Mouse (Mus musculus): ENCODE measurements around the gene Fdx1. TPM values are rescaled to one million over a fixed set of nuclear protein-coding genes. Genes with fewer than 3 reads are reported as not detected.

Gene Fdx1
- total and polyA plus RNA-seq, 2 experiments = 160 to 290 TPM

DNA sequence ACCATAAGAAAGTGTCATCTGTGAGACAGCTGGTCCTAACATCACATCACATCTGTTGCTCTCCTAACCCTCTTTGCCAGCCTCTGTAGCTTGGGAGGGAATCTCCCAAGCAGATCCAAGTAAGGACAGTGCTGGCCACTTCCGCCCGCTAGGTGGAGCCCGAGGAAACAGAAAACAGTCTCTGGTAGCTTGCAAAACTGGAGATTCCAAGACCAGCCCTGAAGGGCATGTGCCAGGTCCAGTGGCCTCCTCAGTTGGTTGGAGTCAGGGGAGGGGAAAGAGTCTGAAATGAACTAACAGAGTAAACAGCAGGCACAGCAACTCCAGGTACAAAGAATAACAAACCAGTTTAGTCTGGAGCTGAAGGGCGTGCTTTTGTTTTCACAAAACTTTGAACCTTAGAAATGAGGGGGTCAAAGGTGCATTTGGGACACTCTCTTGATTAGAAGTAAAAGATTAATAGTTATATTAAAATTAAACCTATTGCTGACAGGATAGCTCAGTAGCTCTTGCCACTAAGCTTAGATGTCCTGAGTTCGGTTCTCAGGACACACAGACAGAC, 14.2 kb upstream of the Fdx1 start:
- no peaks in the 10 kb centered on the region for H3K27me3 ChIP-seq (ENCODE audit: control insufficient read depth, insufficient read depth, low read length)
- no peaks in the 10 kb centered on the region for H3K36me3 ChIP-seq (ENCODE audit: control insufficient read depth, insufficient read depth, low read length)
- TF ChIP-seq POLR2A (IDR thresholded peaks at IDR 0.05; ENCODE audit: extremely low read depth, insufficient read depth, low read length) (no peak), CTCF (IDR thresholded peaks at IDR 0.05; ENCODE audit: low read depth, low read length) (peak; percentile 90)
- DNase-seq (ENCODE audit: extremely low read depth, low read depth, low spot score) = peak; percentile 100
- no peaks in the 10 kb centered on the region for H3K79me2 ChIP-seq (ENCODE audit: control insufficient read depth, insufficient read depth, low read length)
- H3K9ac ChIP-seq (ENCODE audit: low read depth, low read length) = no peak overlapping the region
- WGBS = 13% methylated on average over 5 of the region's 5 CpGs
- peak overlapping the region; percentile 28 for H3K27ac ChIP-seq (replicated peaks; ENCODE audit: insufficient read depth, low read depth, low read length)
- no peak overlapping the region for H3K4me3 ChIP-seq (ENCODE audit: insufficient read depth, low read depth, low read length)
- peaks cover 23% of the 10 kb centered on the region for H3K4me1 ChIP-seq (ENCODE audit: control insufficient read depth, insufficient read depth, low read length)

DNA sequence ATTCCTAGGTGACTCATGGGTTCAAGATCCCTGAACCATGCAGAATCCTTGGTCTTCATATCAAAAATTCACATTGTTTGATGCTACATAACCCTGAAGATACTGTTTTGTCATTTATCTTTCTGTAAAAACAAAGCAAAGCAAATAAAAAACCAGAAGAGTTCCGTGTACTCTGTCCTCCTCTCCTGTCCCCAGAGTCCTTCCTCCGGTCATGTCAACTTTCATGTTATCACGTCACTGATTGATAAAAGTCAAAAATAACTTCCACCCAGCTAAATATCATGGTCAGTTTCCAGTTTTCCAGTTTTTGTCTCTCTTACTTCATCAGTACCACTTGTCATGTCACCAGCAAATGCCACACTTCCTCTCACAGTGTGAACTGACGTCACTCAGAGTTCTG, 11.5 kb upstream of the Fdx1 start:
- H3K79me2 ChIP-seq (ENCODE audit: control insufficient read depth, insufficient read depth, low read length) = no peaks in the 10 kb centered on the region
- WGBS = 11% methylated on average over 4 of the region's 4 CpGs
- DNase-seq (ENCODE audit: extremely low read depth, low read depth, low spot score) = peak; percentile 86
- TF ChIP-seq POLR2A (IDR thresholded peaks at IDR 0.05; ENCODE audit: extremely low read depth, insufficient read depth, low read length) = no peak
- TF ChIP-seq CTCF (IDR thresholded peaks at IDR 0.05; ENCODE audit: low read depth, low read length) = no peak
- H3K4me1 ChIP-seq (ENCODE audit: control insufficient read depth, insufficient read depth, low read length) = peaks cover 20% of the 10 kb centered on the region
- peak overlapping the region; percentile 87 for H3K27ac ChIP-seq (replicated peaks; ENCODE audit: insufficient read depth, low read depth, low read length)
- no peaks in the 10 kb centered on the region for H3K27me3 ChIP-seq (ENCODE audit: control insufficient read depth, insufficient read depth, low read length)
- no peak overlapping the region for H3K4me3 ChIP-seq (ENCODE audit: insufficient read depth, low read depth, low read length)
- H3K36me3 ChIP-seq (ENCODE audit: control insufficient read depth, insufficient read depth, low read length) = no peaks in the 10 kb centered on the region
- H3K9ac ChIP-seq (ENCODE audit: low read depth, low read length) = no peak overlapping the region

DNA sequence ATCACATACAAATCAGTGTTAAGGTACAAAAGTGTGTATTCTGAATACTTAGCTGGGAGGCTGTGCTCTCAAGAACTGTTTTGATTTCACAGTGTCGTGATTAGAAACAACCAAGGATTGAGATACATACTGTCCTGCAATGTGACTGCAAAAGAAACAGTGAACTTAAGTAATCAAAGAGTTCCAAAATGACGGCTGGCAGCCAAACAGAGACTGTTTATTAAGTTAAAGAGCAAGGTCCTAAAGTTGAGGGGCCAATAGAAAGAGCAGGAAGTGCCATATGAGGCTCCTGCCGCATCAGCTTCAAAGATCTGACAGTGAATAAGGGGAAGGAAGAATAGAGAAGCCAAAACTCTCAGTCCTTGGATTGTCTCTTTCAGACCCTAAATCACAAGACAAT, 10.5 kb upstream of the Fdx1 start:
- Histone ChIP-seq H3K9ac (ENCODE audit: low read depth, low read length) (no peak overlapping the region), H3K36me3 (ENCODE audit: control insufficient read depth, insufficient read depth, low read length) (no peaks in the 10 kb centered on the region), H3K79me2 (ENCODE audit: control insufficient read depth, insufficient read depth, low read length) (no peaks in the 10 kb centered on the region), H3K27me3 (ENCODE audit: control insufficient read depth, insufficient read depth, low read length) (no peaks in the 10 kb centered on the region), H3K27ac (replicated peaks; ENCODE audit: insufficient read depth, low read depth, low read length) (peak overlapping the region; percentile 76), H3K4me1 (ENCODE audit: control insufficient read depth, insufficient read depth, low read length) (peaks cover 20% of the 10 kb centered on the region), H3K4me3 (ENCODE audit: insufficient read depth, low read depth, low read length) (no peak overlapping the region)
- peak; percentile 89 for DNase-seq (ENCODE audit: extremely low read depth, low read depth, low spot score)
- TF ChIP-seq CTCF (IDR thresholded peaks at IDR 0.05; ENCODE audit: low read depth, low read length) (no peak), POLR2A (IDR thresholded peaks at IDR 0.05; ENCODE audit: extremely low read depth, insufficient read depth, low read length) (no peak)
- WGBS = 8% methylated on average over 3 of the region's 3 CpGs

DNA sequence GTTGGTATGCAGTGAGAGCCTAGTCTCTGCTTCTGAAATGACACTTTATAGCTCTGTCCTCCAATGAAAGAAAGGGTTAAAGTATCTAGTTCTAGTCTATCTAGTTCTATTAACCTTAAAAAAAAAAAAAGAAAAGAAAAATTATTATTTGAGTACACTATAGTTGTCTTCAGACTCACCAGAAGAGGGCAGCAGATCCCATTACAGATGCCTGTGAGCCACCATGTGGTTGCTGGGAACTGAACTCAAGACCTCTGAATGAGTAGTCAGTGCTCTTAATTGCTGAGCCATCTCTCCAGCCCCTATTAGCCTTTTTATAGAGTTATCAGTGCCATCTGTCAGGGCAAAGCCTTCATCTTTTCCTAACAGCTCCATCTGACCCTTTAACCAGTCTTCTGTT, 3.0 kb upstream of the Fdx1 start:
- Histone ChIP-seq H3K36me3 (ENCODE audit: control insufficient read depth, insufficient read depth, low read length) (no peaks in the 10 kb centered on the region), H3K27me3 (ENCODE audit: control insufficient read depth, insufficient read depth, low read length) (no peaks in the 10 kb centered on the region), H3K27ac (replicated peaks; ENCODE audit: insufficient read depth, low read depth, low read length) (no peak overlapping the region), H3K4me3 (ENCODE audit: insufficient read depth, low read depth, low read length) (no peak overlapping the region), H3K4me1 (ENCODE audit: control insufficient read depth, insufficient read depth, low read length) (peaks cover 3% of the 10 kb centered on the region; the same call in 1 of the 2 replicates), H3K79me2 (ENCODE audit: control insufficient read depth, insufficient read depth, low read length) (peaks cover 6% of the 10 kb centered on the region; the same call in 1 of the 2 replicates), H3K9ac (ENCODE audit: low read depth, low read length) (no peak overlapping the region)
- DNase-seq (ENCODE audit: extremely low read depth, low read depth, low spot score) = no peak
- TF ChIP-seq CTCF (IDR thresholded peaks at IDR 0.05; ENCODE audit: low read depth, low read length) = peak; percentile 31; the same call in 1 of the 2 replicates
- TF ChIP-seq POLR2A (IDR thresholded peaks at IDR 0.05; ENCODE audit: extremely low read depth, insufficient read depth, low read length) = no peak

DNA sequence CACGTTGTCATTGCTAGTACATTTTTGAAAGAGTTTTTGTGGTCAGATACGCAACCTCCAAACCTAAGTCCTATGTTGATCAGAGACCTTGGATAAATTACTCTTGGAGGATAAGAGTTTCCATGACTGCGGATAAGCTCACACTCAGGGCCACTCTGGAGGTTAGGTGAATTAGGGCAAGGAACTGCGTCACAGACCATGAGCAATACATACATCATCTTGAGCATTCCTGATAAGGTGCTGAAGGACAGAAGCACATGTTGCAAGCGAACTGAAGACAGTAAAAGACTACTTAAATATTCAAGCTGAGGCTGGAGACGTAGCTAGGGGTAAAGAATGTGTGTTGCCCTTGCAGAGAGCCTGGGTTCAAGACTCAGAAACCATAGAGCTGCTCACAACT, 754 bp upstream of the Fdx1 start:
- TF ChIP-seq CTCF (IDR thresholded peaks at IDR 0.05; ENCODE audit: low read depth, low read length) = no peak
- no peak for TF ChIP-seq POLR2A (IDR thresholded peaks at IDR 0.05; ENCODE audit: extremely low read depth, insufficient read depth, low read length)
- DNase-seq (ENCODE audit: extremely low read depth, low read depth, low spot score) = no peak
- WGBS = 71% methylated on average over 6 of the region's 6 CpGs

DNA sequence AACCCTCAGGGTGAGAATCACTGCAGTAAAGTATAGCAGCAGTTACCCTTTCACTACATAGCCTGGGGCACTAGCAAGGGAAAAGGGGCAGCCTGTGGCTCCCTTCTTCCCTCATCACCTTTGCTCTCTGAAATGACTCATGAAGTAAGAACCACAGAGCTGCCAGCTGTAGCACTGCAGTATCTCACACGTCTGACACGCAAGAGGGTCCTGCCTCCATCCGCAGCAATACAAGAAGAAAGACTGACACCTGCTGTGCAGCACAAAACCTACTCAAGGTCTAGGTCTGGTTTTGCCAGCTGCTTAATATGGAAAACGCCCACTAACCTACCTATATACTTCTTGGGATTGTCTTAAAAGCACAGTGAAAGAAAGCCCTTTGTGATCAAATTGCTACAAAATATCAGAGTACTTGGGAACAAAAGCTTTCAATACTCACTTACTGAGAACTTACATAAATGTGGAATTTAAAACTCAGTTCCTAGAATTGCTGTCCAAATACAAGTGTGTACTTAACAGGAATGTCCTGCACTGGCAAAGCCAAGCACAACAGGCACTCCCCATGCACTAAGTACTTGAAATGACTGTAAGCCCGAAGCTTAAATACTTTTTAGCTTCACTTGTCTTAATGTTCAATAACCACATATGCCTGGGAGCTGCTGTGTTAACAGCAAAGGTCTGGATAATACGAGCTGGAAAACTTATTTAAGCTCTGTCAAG, 2.0 kb downstream of the Fdx1 start:
- WGBS = 23% methylated on average over 6 of the region's 6 CpGs
- no peaks in the 10 kb centered on the region for H3K27me3 ChIP-seq (ENCODE audit: control insufficient read depth, insufficient read depth, low read length)
- peaks cover 17% of the 10 kb centered on the region for H3K36me3 ChIP-seq (ENCODE audit: control insufficient read depth, insufficient read depth, low read length)
- H3K4me3 ChIP-seq (ENCODE audit: insufficient read depth, low read depth, low read length) = peak overlapping the region; percentile 88
- peak overlapping the region; percentile 79 for H3K9ac ChIP-seq (ENCODE audit: low read depth, low read length)
- peaks cover 16% of the 10 kb centered on the region for H3K4me1 ChIP-seq (ENCODE audit: control insufficient read depth, insufficient read depth, low read length)
- peaks cover 29% of the 10 kb centered on the region for H3K79me2 ChIP-seq (ENCODE audit: control insufficient read depth, insufficient read depth, low read length)
- peak overlapping the region; percentile 91 for H3K27ac ChIP-seq (replicated peaks; ENCODE audit: insufficient read depth, low read depth, low read length)
- peak; percentile 79 for DNase-seq (ENCODE audit: extremely low read depth, low read depth, low spot score)
- TF ChIP-seq POLR2A (IDR thresholded peaks at IDR 0.05; ENCODE audit: extremely low read depth, insufficient read depth, low read length) = no peak

More for the DNA sequence above, 754 bp upstream of the Fdx1 start:
- Histone ChIP-seq H3K79me2 (ENCODE audit: control insufficient read depth, insufficient read depth, low read length) (peaks cover 20% of the 10 kb centered on the region; the same call in 1 of the 2 replicates), H3K27ac (replicated peaks; ENCODE audit: insufficient read depth, low read depth, low read length) (peak overlapping the region; percentile 30; the same call in 1 of the 2 replicates), H3K4me3 (ENCODE audit: insufficient read depth, low read depth, low read length) (no peak overlapping the region), H3K27me3 (ENCODE audit: control insufficient read depth, insufficient read depth, low read length) (no peaks in the 10 kb centered on the region), H3K4me1 (ENCODE audit: control insufficient read depth, insufficient read depth, low read length) (peaks cover 12% of the 10 kb centered on the region), H3K36me3 (ENCODE audit: control insufficient read depth, insufficient read depth, low read length) (peaks cover 4% of the 10 kb centered on the region; the same call in 1 of the 2 replicates), H3K9ac (ENCODE audit: low read depth, low read length) (no peak overlapping the region)
